Mouse (Mus musculus) olfactory bulb, adult 2 months (tissue): Measurements from ENCODE around the gene Gm11937.
"Not testable (repeated sequence)": the region's sequence is repeated elsewhere in the genome, so short reads cannot be mapped to it uniquely, and the experiment has no call there.

Experiments
- CTCF ChIP-seq: fragments of 200-500 bp; IDR thresholded peaks from 2 replicates; pipeline ENCODE4 v1.5.1; 2012; ENCODE audit warnings: low read depth, mild to moderate bottlenecking, low read length, moderate library complexity; ENCODE audit not compliant: insufficient read depth
- POLR2A ChIP-seq: fragments of 200-500 bp; IDR thresholded peaks from 2 replicates; pipeline ENCODE4 v1.6.1; 2012; ENCODE audit warnings: mild to moderate bottlenecking, low read depth, low read length, moderate library complexity; ENCODE audit not compliant: insufficient read depth

- TF ChIP-seq CTCF, POLR2A: not testable (repeated sequence)
These were observed 12.2 kb downstream of the Gm11937 start, which contains the start of gene Krtap9-3 for GRCm38 (mm10) chr11:99597742-99598141.
